Mouse (Mus musculus) embryonic facial prominence, embryonic 11.5 days (tissue): ENCODE measurements around the gene Ssh1. TPM values are rescaled to one million over a fixed set of nuclear protein-coding genes. Genes with fewer than 3 reads are reported as not detected.
A peak's percentile ranks its signal among the peaks of the same experiment; 100 is the strongest.

Experiments used
- ATAC-seq: fragments of 200-750 bp; cut with Nextera tagmentation; replicated peaks from 2 replicates; pipeline ENCODE4 v1.8.0; 2017; ENCODE audit warnings: low read depth; ENCODE audit not compliant: insufficient number of reproducible peaks, low FRiP score, low TSS enrichment
- DNase-seq: peaks from one replicate; pipeline ENCODE4 v3.0.0-alpha.2; 2015; ENCODE audit warnings: low spot score
- H3K27ac ChIP-seq: fragments of 300-500 bp; sonication (generic); replicated peaks from 2 replicates; pipeline ENCODE4 v1.5.1; 2014; ENCODE audit warnings: mild to moderate bottlenecking, low read depth, low read length, control low read depth
- H3K27me3 ChIP-seq: fragments of 300-500 bp; sonication (generic); 2 replicates; pipeline ENCODE4 v1.6.1; 2014; ENCODE audit warnings: mild to moderate bottlenecking, low read length, moderate library complexity, mixed read lengths; ENCODE audit not compliant: control insufficient read depth, insufficient read depth
- H3K36me3 ChIP-seq: fragments of 300-500 bp; sonication (generic); replicated peaks from 2 replicates; pipeline ENCODE4 v1.6.1; 2014; ENCODE audit warnings: low read depth, mild to moderate bottlenecking, low read length, moderate library complexity, mixed read lengths; ENCODE audit not compliant: control insufficient read depth, insufficient read depth
- H3K4me1 ChIP-seq: fragments of 300-500 bp; sonication (generic); 2 replicates; pipeline ENCODE4 v1.6.1; 2014; ENCODE audit warnings: low read length, mixed read lengths; ENCODE audit not compliant: control insufficient read depth, insufficient read depth
- H3K4me2 ChIP-seq: fragments of 300-500 bp; sonication (generic); 2 replicates; pipeline ENCODE4 v1.6.1; 2014; ENCODE audit warnings: low read depth, mild to moderate bottlenecking, control low read depth, low read length, moderate library complexity
- H3K4me3 ChIP-seq: fragments of 300-500 bp; sonication (generic); 2 replicates; pipeline ENCODE4 v1.5.1; 2014; ENCODE audit warnings: low read depth, low read length, control low read depth
- H3K9ac ChIP-seq: fragments of 300-500 bp; sonication (generic); replicated peaks from 2 replicates; pipeline ENCODE4 v1.6.1; 2014; ENCODE audit warnings: mild to moderate bottlenecking, control low read depth, low read length
- H3K9me3 ChIP-seq: fragments of 300-500 bp; sonication (generic); replicated peaks from 2 replicates; pipeline ENCODE4 v1.6.1; 2016; ENCODE audit warnings: mild to moderate bottlenecking, low read length, inconsistent platforms, mixed read lengths; ENCODE audit not compliant: control insufficient read depth
- WGBS: fragments of 180-500 bp; shearing (Covaris S2); extraction: QIAGEN DNeasy Blood & Tissue Kit; methylation state at CpG from one replicate; pipeline ENCODE4 v1.1.7; 2014; 5-methylcytosine and 5-hydroxymethylcytosine counted together
- polyA plus RNA-seq: library from polyadenylated mRNA; unstranded; fragments of >200 nt; fragmentation: Nextera tagmentation; extraction: Ambion mirVana; gene quantifications from 2 replicates; pipeline ENCODE4 v1.2.1, GENCODE M21; 2014

The Ssh1 gene
- polyA plus RNA-seq, 1 experiment from 2014 or later, result 26.0 TPM

GRCm38 (mm10) chr5:113906958-113907735 lies 86.5 kb downstream of the Ssh1 start:
- peak overlapping the region; percentile 96 for H3K4me3 ChIP-seq
- peak overlapping the region; percentile 88 for H3K4me2 ChIP-seq
- peaks cover 8% of the 10 kb centered on the region for H3K4me1 ChIP-seq
- H3K9me3 ChIP-seq, result no peaks in the 10 kb centered on the region
- ATAC-seq (no peak), DNase-seq (peak; percentile 52)
- peak overlapping the region; percentile 74 for H3K9ac ChIP-seq
- H3K27me3 ChIP-seq, result no peaks in the 10 kb centered on the region
- H3K27ac ChIP-seq, result peak overlapping the region; percentile 80; the same call in 1 of the 2 replicates
- 17% methylated on average over 17 of the region's 17 CpGs for WGBS
- H3K36me3 ChIP-seq, result no peaks in the 10 kb centered on the region

- no peak for ATAC-seq
- H3K4me1 ChIP-seq, result peaks cover 8% of the 10 kb centered on the region
- no peaks in the 10 kb centered on the region for H3K36me3 ChIP-seq
- no peak overlapping the region for H3K27ac ChIP-seq
- no peak for DNase-seq
- 35% methylated on average over 4 of the region's 4 CpGs for WGBS
- H3K9ac ChIP-seq, result no peak overlapping the region
- no peak overlapping the region for H3K4me2 ChIP-seq
- no peak overlapping the region for H3K4me3 ChIP-seq
- no peaks in the 10 kb centered on the region for H3K9me3 ChIP-seq
- no peaks in the 10 kb centered on the region for H3K27me3 ChIP-seq
Measured at GRCm38 (mm10) chr5:113904987-113905386, 88.7 kb downstream of the Ssh1 start.

GRCm38 (mm10) chr5:113902983-113903382 lies 90.7 kb downstream of the Ssh1 start:
- no peak overlapping the region for H3K27ac ChIP-seq
- no peak overlapping the region for H3K9ac ChIP-seq
- 70% methylated on average over 5 of the region's 5 CpGs for WGBS
- peaks cover 8% of the 10 kb centered on the region for H3K4me1 ChIP-seq
- H3K27me3 ChIP-seq, result no peaks in the 10 kb centered on the region
- no peak overlapping the region for H3K4me2 ChIP-seq
- no peaks in the 10 kb centered on the region for H3K9me3 ChIP-seq
- no peak overlapping the region for H3K4me3 ChIP-seq
- no peaks in the 10 kb centered on the region for H3K36me3 ChIP-seq
- DNase-seq (no peak), ATAC-seq (no peak)

GRCm38 (mm10) chr5:113902017-113902416 lies 91.7 kb downstream of the Ssh1 start:
- no peak overlapping the region for H3K27ac ChIP-seq
- 85% methylated on average over 6 of the region's 6 CpGs for WGBS
- H3K9me3 ChIP-seq, result no peaks in the 10 kb centered on the region
- no peak for ATAC-seq
- no peak overlapping the region for H3K4me2 ChIP-seq
- H3K36me3 ChIP-seq, result no peaks in the 10 kb centered on the region
- H3K4me1 ChIP-seq, result peaks cover 5% of the 10 kb centered on the region
- no peak overlapping the region for H3K4me3 ChIP-seq
- DNase-seq, result no peak
- no peak overlapping the region for H3K9ac ChIP-seq
- H3K27me3 ChIP-seq, result no peaks in the 10 kb centered on the region

- no peak overlapping the region for H3K9ac ChIP-seq
Measured at GRCm38 (mm10) chr5:113901074-113901571, 92.6 kb downstream of the Ssh1 start.

GRCm38 (mm10) chr5:113899543-113899942 lies 94.2 kb downstream of the Ssh1 start:
- ATAC-seq (no peak), DNase-seq (no peak)
- H3K36me3 ChIP-seq, result no peaks in the 10 kb centered on the region
- 92% methylated on average over 12 of the region's 12 CpGs for WGBS
- H3K27ac ChIP-seq, result no peak overlapping the region
- no peak overlapping the region for H3K9ac ChIP-seq
- H3K9me3 ChIP-seq, result no peaks in the 10 kb centered on the region
- no peak overlapping the region for H3K4me2 ChIP-seq
- H3K4me3 ChIP-seq, result no peak overlapping the region
- no peaks in the 10 kb centered on the region; the same call in 1 of the 2 replicates for H3K4me1 ChIP-seq
- H3K27me3 ChIP-seq, result no peaks in the 10 kb centered on the region

More at GRCm38 (mm10) chr5:113901074-113901571, 92.6 kb downstream of the Ssh1 start:
- H3K36me3 ChIP-seq, result no peaks in the 10 kb centered on the region
- WGBS, result 62% methylated on average over 8 of the region's 8 CpGs
- no peak overlapping the region for H3K4me2 ChIP-seq
- no peak overlapping the region for H3K4me3 ChIP-seq
- ATAC-seq, result no peak
- H3K27ac ChIP-seq, result no peak overlapping the region
- H3K4me1 ChIP-seq, result no peaks in the 10 kb centered on the region; the same call in 1 of the 2 replicates
- no peaks in the 10 kb centered on the region for H3K27me3 ChIP-seq
- H3K9me3 ChIP-seq, result no peaks in the 10 kb centered on the region
- no peak for DNase-seq

- ATAC-seq, result no peak
- WGBS, result 89% methylated on average over 7 of the region's 7 CpGs
Measured at GRCm38 (mm10) chr5:113892005-113892404, 101.7 kb downstream of the Ssh1 start.

GRCm38 (mm10) chr5:113890874-113891273 lies 102.8 kb downstream of the Ssh1 start:
- no peaks in the 10 kb centered on the region for H3K9me3 ChIP-seq
- no peak overlapping the region for H3K4me3 ChIP-seq
- no peaks in the 10 kb centered on the region for H3K36me3 ChIP-seq
- H3K9ac ChIP-seq, result no peak overlapping the region
- H3K27ac ChIP-seq, result no peak overlapping the region
- H3K27me3 ChIP-seq, result no peaks in the 10 kb centered on the region
- H3K4me1 ChIP-seq, result peaks cover 3% of the 10 kb centered on the region; the same call in 1 of the 2 replicates
- no peak overlapping the region for H3K4me2 ChIP-seq
- ATAC-seq, result no peak
- DNase-seq, result no peak
- WGBS, result 76% methylated on average over 18 of the region's 18 CpGs

More at GRCm38 (mm10) chr5:113892005-113892404, 101.7 kb downstream of the Ssh1 start:
- Histone ChIP-seq H3K9ac (no peak overlapping the region), H3K4me3 (no peak overlapping the region), H3K27me3 (no peaks in the 10 kb centered on the region), H3K9me3 (no peaks in the 10 kb centered on the region), H3K27ac (no peak overlapping the region), H3K36me3 (no peaks in the 10 kb centered on the region), H3K4me2 (no peak overlapping the region), H3K4me1 (peaks cover 3% of the 10 kb centered on the region; the same call in 1 of the 2 replicates)
- no peak for DNase-seq
